Mouse (Mus musculus) right cerebral cortex, postnatal 36 days (tissue): ENCODE measurements around the gene Crygn.
"Not testable (repeated sequence)": the region's sequence is repeated elsewhere in the genome, so short reads cannot be mapped to it uniquely, and the experiment has no call there.

ENCODE experiments used
- DNase-seq, 2 experiments: peaks; one replicate each; pipeline ENCODE4 v3.0.0; 2022; ENCODE audit warnings: low spot score in 2 of 2, mixed read lengths in 1 of 2

Crygn gene

GRCm38 (mm10) chr5:24757816-24758215 lies at the start of gene Crygn:
Gene Crygn, minus strand, starts transcription at chr5:24758008.
- DNase-seq: no peak

GRCm38 (mm10) chr5:24805222-24805621 lies 47.4 kb upstream of the Crygn start:
- no peak for DNase-seq

- DNase-seq: no peak
Observed at GRCm38 (mm10) chr5:24804661-24805060, 46.9 kb upstream of the Crygn start.

GRCm38 (mm10) chr5:24801841-24802624 lies 44.2 kb upstream of the Crygn start:
- no peak for DNase-seq

- DNase-seq: no peak
Observed at GRCm38 (mm10) chr5:24800416-24800815, 42.6 kb upstream of the Crygn start.

GRCm38 (mm10) chr5:24798639-24799038 lies 40.8 kb upstream of the Crygn start:
- no peak for DNase-seq

- no peak for DNase-seq
Observed at GRCm38 (mm10) chr5:24797858-24798257, 40.0 kb upstream of the Crygn start.

- DNase-seq: no peak
Observed at GRCm38 (mm10) chr5:24792961-24793360, 35.2 kb upstream of the Crygn start.

- no peak for DNase-seq
Observed at GRCm38 (mm10) chr5:24782957-24783356, 25.1 kb upstream of the Crygn start.

GRCm38 (mm10) chr5:24781048-24781447 lies 23.2 kb upstream of the Crygn start:
- peak; percentile 45 to 79 for DNase-seq

- DNase-seq: no peak
Observed at GRCm38 (mm10) chr5:24779881-24780512, 22.2 kb upstream of the Crygn start.

GRCm38 (mm10) chr5:24779321-24779720 lies 21.5 kb upstream of the Crygn start:
- no peak for DNase-seq

- DNase-seq: no peak
Observed at GRCm38 (mm10) chr5:24778843-24779140, 21.0 kb upstream of the Crygn start.

- DNase-seq: no peak
Observed at GRCm38 (mm10) chr5:24778082-24778842, 20.5 kb upstream of the Crygn start.

GRCm38 (mm10) chr5:24776681-24777080 lies 18.9 kb upstream of the Crygn start:
- no peak for DNase-seq

GRCm38 (mm10) chr5:24774549-24774948 lies 16.7 kb upstream of the Crygn start:
- not testable (repeated sequence) for DNase-seq

GRCm38 (mm10) chr5:24756931-24757330 lies 877 bp downstream of the Crygn start:
- DNase-seq: no peak

GRCm38 (mm10) chr5:24752175-24752498 lies 5.7 kb downstream of the Crygn start:
- no peak for DNase-seq

GRCm38 (mm10) chr5:24751305-24752174 lies 6.3 kb downstream of the Crygn start:
- peak in 1 of 2 experiments; percentile 22 for DNase-seq

- DNase-seq: peak; percentile 75 to 77
Observed at GRCm38 (mm10) chr5:24750321-24751304, 7.2 kb downstream of the Crygn start.

GRCm38 (mm10) chr5:24749731-24750130 lies 8.1 kb downstream of the Crygn start:
- no peak for DNase-seq
